Mouse (Mus musculus) cerebellum, adult 2 months (tissue): ENCODE measurements at regions not wholly inside any gene's neighbourhood (a gene's known extent, or its start where the extent isn't known, plus 50 kb on each side); places are given as distances from the start of the nearest gene placed in this dataset.

Source experiments
- DNase-seq, 2 experiments: peaks; one replicate each; pipeline ENCODE4 v3.0.0; 2021
- H3K27ac ChIP-seq: fragments of 200-500 bp; 2 replicates; pipeline ENCODE4 v1.5.1; 2012; ENCODE audit warnings: low read length, control low read depth, inconsistent platforms; ENCODE audit not compliant: insufficient read depth
- H3K27me3 ChIP-seq: fragments of 200-500 bp; 2 replicates; pipeline ENCODE4 v1.6.1; 2012; ENCODE audit warnings: inconsistent platforms, mild to moderate bottlenecking, low read length, moderate library complexity; ENCODE audit not compliant: control insufficient read depth, insufficient read depth
- H3K4me1 ChIP-seq: fragments of 200-500 bp; 2 replicates; pipeline ENCODE4 v1.6.1; 2011; ENCODE audit warnings: low read length; ENCODE audit not compliant: control insufficient read depth, insufficient read depth
- H3K4me3 ChIP-seq: fragments of 200-500 bp; replicated peaks from 2 replicates; pipeline ENCODE3; 2011; ENCODE audit warnings: mild to moderate bottlenecking, low read depth, low read length, control low read depth; ENCODE audit not compliant: insufficient read depth
- CTCF ChIP-seq: fragments of 200-500 bp; IDR thresholded peaks from 2 replicates; pipeline ENCODE4 v1.5.1; 2011; ENCODE audit warnings: low read depth, mild to moderate bottlenecking, control low read depth, low read length, moderate library complexity, borderline replicate concordance; ENCODE audit not compliant: insufficient read depth
- POLR2A ChIP-seq: fragments of 200-500 bp; IDR thresholded peaks from 2 replicates; pipeline ENCODE4 v1.6.1; 2011; ENCODE audit warnings: low read length, control low read depth, borderline replicate concordance; ENCODE audit not compliant: insufficient read depth
- WGBS: fragments of 180-500 bp; shearing (Covaris S2); methylation state at CpG from one replicate; pipeline ENCODE4 v1.1.7; 2018; 5-methylcytosine and 5-hydroxymethylcytosine counted together

- TF ChIP-seq POLR2A (no peak), CTCF (no peak)
- DNase-seq = no peak
- H3K4me1 ChIP-seq = no peaks in the 10 kb centered on the region
- H3K27me3 ChIP-seq = no peaks in the 10 kb centered on the region
- 93% methylated on average over 8 of the region's 8 CpGs for WGBS
- no peak overlapping the region for H3K4me3 ChIP-seq
- no peak overlapping the region for H3K27ac ChIP-seq
Measured at GRCm38 (mm10) chr17:82827841-82828240, 387.3 kb upstream of the Pkdcc start.

GRCm38 (mm10) chr17:82828434-82828997 is 386.6 kb upstream of the Pkdcc start:
- Histone ChIP-seq H3K4me1 (no peaks in the 10 kb centered on the region), H3K27me3 (no peaks in the 10 kb centered on the region), H3K27ac (no peak overlapping the region), H3K4me3 (no peak overlapping the region)
- no peak for DNase-seq
- TF ChIP-seq POLR2A (no peak), CTCF (no peak)
- WGBS = 68% methylated on average over 5 of the region's 5 CpGs

GRCm38 (mm10) chr17:82829415-82829814 is 385.7 kb upstream of the Pkdcc start:
- no peaks in the 10 kb centered on the region for H3K4me1 ChIP-seq
- TF ChIP-seq CTCF (no peak), POLR2A (no peak)
- DNase-seq = no peak
- no peak overlapping the region for H3K27ac ChIP-seq
- H3K27me3 ChIP-seq = no peaks in the 10 kb centered on the region
- 95% methylated on average over 2 of the region's 2 CpGs for WGBS
- H3K4me3 ChIP-seq = no peak overlapping the region

GRCm38 (mm10) chr17:82834177-82834576 is 380.9 kb upstream of the Pkdcc start:
- WGBS = 76% methylated on average over 3 of the region's 3 CpGs
- Histone ChIP-seq H3K27me3 (no peaks in the 10 kb centered on the region), H3K27ac (no peak overlapping the region), H3K4me1 (no peaks in the 10 kb centered on the region), H3K4me3 (no peak overlapping the region)
- DNase-seq = no peak
- TF ChIP-seq CTCF = no peak
- TF ChIP-seq POLR2A = no peak

GRCm38 (mm10) chr17:82836115-82836514 is 379.0 kb upstream of the Pkdcc start:
- H3K4me3 ChIP-seq = no peak overlapping the region
- H3K27me3 ChIP-seq = no peaks in the 10 kb centered on the region
- H3K27ac ChIP-seq = no peak overlapping the region
- TF ChIP-seq CTCF (no peak), POLR2A (no peak)
- H3K4me1 ChIP-seq = no peaks in the 10 kb centered on the region
- WGBS = 91% methylated on average over 3 of the region's 3 CpGs
- no peak for DNase-seq

- no peaks in the 10 kb centered on the region for H3K4me1 ChIP-seq
- no peak overlapping the region for H3K27ac ChIP-seq
- no peak for DNase-seq
- WGBS = 71% methylated on average over 5 of the region's 5 CpGs
- no peak overlapping the region for H3K4me3 ChIP-seq
- TF ChIP-seq CTCF (no peak), POLR2A (no peak)
- H3K27me3 ChIP-seq = no peaks in the 10 kb centered on the region
Measured at GRCm38 (mm10) chr17:82846776-82847494, 368.2 kb upstream of the Pkdcc start.

GRCm38 (mm10) chr17:82857199-82858147 is 357.6 kb upstream of the Pkdcc start:
- TF ChIP-seq CTCF (peak; percentile 88), POLR2A (no peak)
- Histone ChIP-seq H3K27me3 (no peaks in the 10 kb centered on the region), H3K4me3 (peak overlapping the region; percentile 14), H3K4me1 (no peaks in the 10 kb centered on the region), H3K27ac (no peak overlapping the region)
- WGBS = 10% methylated on average over 16 of the region's 16 CpGs
- peak; percentile 54 to 65 for DNase-seq

GRCm38 (mm10) chr17:82860391-82860790 is 354.7 kb upstream of the Pkdcc start:
- H3K27ac ChIP-seq = no peak overlapping the region
- no peaks in the 10 kb centered on the region for H3K4me1 ChIP-seq
- TF ChIP-seq CTCF = no peak
- TF ChIP-seq POLR2A = no peak
- H3K4me3 ChIP-seq = no peak overlapping the region
- no peak for DNase-seq
- H3K27me3 ChIP-seq = no peaks in the 10 kb centered on the region
- WGBS = 77% methylated on average over 5 of the region's 5 CpGs
